Mouse (Mus musculus) heart, adult 2 months (tissue): ENCODE data around the gene Zbtb5.

Source experiments
- CTCF ChIP-seq: fragments of 200-600 bp; IDR thresholded peaks from 2 replicates; pipeline ENCODE4 v1.8.1; 2022; ENCODE audit warnings: antibody characterized with exemption, mild to moderate bottlenecking, moderate library complexity
- EP300 ChIP-seq: fragments of 200-500 bp; IDR thresholded peaks from 2 replicates; pipeline ENCODE4 v1.6.1; 2011; ENCODE audit warnings: low read depth, low read length, control low read depth; ENCODE audit not compliant: insufficient read depth
- POLR2A ChIP-seq: fragments of 200-500 bp; IDR thresholded peaks from 2 replicates; pipeline ENCODE4 v1.6.1; 2011; ENCODE audit warnings: mild to moderate bottlenecking, low read depth, low read length, control low read depth; ENCODE audit not compliant: insufficient read depth

DNA sequence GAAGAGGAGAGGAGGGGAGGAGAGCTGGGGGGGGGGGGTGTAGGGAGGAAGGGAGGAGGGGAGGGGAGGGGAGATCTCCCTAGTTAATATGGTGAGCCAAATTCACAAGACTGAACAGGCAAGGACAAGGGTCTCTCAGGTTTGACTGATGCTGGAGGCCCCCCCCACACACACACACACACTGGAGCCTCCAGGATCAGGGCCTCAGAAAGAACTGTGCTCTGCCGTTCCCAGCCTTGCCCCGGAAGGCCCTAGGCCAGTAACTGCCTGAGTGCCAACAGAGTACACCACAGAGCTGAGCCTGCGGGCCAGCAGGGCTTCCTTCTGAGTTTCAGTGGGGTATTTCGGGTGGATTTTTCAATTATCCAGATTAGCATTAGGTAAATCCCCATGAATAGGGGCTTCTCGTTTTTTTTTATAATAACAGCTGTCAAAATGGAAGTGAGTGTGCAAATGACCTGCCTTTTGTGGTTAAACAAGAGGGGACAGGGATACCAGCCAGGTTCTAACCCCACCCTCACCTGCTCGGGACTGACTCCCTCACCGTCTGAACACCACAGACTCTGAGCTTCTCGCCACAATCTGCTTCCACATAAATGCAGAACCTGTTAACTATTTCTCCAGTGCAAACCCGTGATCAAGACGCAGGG, 67.7 kb downstream of the Zbtb5 start:
- TF ChIP-seq POLR2A (no peak), CTCF (no peak), EP300 (no peak)
